ENCODE assay signal across 15 mouse cellular contexts in the genomic region with DNA sequence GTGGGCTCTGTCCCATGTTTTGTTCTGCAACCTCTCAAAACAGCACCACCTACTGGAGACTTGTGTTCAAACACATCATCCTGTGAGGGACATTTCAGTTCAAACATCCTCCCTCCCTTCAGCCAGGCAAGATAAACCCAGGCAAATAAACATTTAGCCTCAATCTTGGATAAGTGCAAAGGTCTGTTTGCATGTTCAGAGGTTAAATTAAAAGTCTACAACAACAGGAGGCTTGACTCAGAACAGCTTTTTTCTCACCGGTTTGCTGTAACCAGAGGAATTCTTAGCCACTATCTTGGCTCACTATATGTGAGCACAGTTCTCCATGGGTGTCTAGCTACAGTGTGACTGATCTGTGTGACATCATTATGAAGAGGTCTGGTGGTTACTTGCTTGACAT. TPM values are rescaled to one million over a fixed set of nuclear protein-coding genes. Genes with fewer than 3 reads are reported as not detected.
"Had no signal": no experiment of that assay in that cellular context is flagged by ENCODE, and none has a peak within 500 bp of the region (broad histone marks: within the 10 kb centered on the region; RNA-seq: fewer than 3 reads in every experiment).

No protein-coding gene starts in this region.

- H3K4me1 ChIP-seq: midbrain, embryonic 10.5 days; midbrain, embryonic 15.5 days; neural tube, embryonic 13.5 days had no signal

- DNase-seq: kidney, adult 11 months; kidney, postnatal 14 days; layer of hippocampus, adult 9-11 months; layer of hippocampus, postnatal 36 days; lung, postnatal 4 days; retina, postnatal 1 day; right cerebral cortex, postnatal 4 days; spleen, adult 18-20 months; thymus, adult 2 months; thymus, postnatal 25 days had no signal

- ATAC-seq: midbrain, embryonic 15.5 days had no signal

- H3K9ac ChIP-seq: limb, embryonic 15.5 days; midbrain, embryonic 15.5 days; neural tube, embryonic 13.5 days had no signal

- H3K9me3 ChIP-seq: midbrain, embryonic 15.5 days; neural tube, embryonic 13.5 days had no signal

- H3K27ac ChIP-seq: limb, embryonic 15.5 days; midbrain, embryonic 10.5 days; midbrain, embryonic 15.5 days; neural tube, embryonic 13.5 days had no signal

- H3K27me3 ChIP-seq: limb, embryonic 15.5 days; midbrain, embryonic 15.5 days; neural tube, embryonic 13.5 days had no signal

- H3K4me3 ChIP-seq: limb, embryonic 15.5 days; midbrain, embryonic 10.5 days; midbrain, embryonic 15.5 days; neural tube, embryonic 13.5 days had no signal

- H3K36me3 ChIP-seq: midbrain, embryonic 10.5 days; midbrain, embryonic 15.5 days; neural tube, embryonic 13.5 days had no signal

- H3K4me2 ChIP-seq: limb, embryonic 15.5 days; midbrain, embryonic 15.5 days; neural tube, embryonic 13.5 days had no signal

RNA-seq across cellular contexts. Expression of a gene that starts 22.6 kb away (rescaled TPM):
- polyA plus RNA-seq: liver, embryonic 16.5 days had no signal
